Mouse (Mus musculus) lung, embryonic 15.5 days (tissue): ENCODE data around the gene Abcc5. TPM values are rescaled to one million over a fixed set of nuclear protein-coding genes. Genes with fewer than 3 reads are reported as not detected.
"Not testable (repeated sequence)": the region's sequence is repeated elsewhere in the genome, so short reads cannot be mapped to it uniquely, and the experiment has no call there.

Experiments used
- ATAC-seq: fragments of 200-750 bp; cut with Nextera tagmentation; 2 replicates; pipeline ENCODE4 v1.8.0; 2017; ENCODE audit warnings: moderate number of reproducible peaks, borderline replicate concordance; ENCODE audit not compliant: low FRiP score, low TSS enrichment; ENCODE audit errors: extremely low read depth
- H3K27ac ChIP-seq: fragments of 300-500 bp; sonication (generic); 2 replicates; pipeline ENCODE4 v1.5.1; 2015; ENCODE audit warnings: moderate library complexity, mild to moderate bottlenecking, inconsistent platforms
- H3K27me3 ChIP-seq: fragments of 300-500 bp; sonication (generic); 2 replicates; pipeline ENCODE4 v1.6.1; 2015; ENCODE audit warnings: inconsistent platforms
- H3K36me3 ChIP-seq: fragments of 300-500 bp; sonication (generic); 2 replicates; pipeline ENCODE4 v1.6.1; 2015; ENCODE audit warnings: inconsistent platforms
- H3K4me1 ChIP-seq: fragments of 300-500 bp; sonication (generic); 2 replicates; pipeline ENCODE4 v1.6.1; 2015; ENCODE audit warnings: inconsistent platforms
- H3K4me2 ChIP-seq: fragments of 300-500 bp; sonication (generic); 2 replicates; pipeline ENCODE4 v1.6.1; 2015; ENCODE audit warnings: inconsistent platforms, mild to moderate bottlenecking, moderate library complexity
- H3K4me3 ChIP-seq: fragments of 300-500 bp; sonication (generic); 2 replicates; pipeline ENCODE4 v1.5.1; 2015; ENCODE audit warnings: mild to moderate bottlenecking, inconsistent platforms
- H3K9ac ChIP-seq: fragments of 300-500 bp; sonication (generic); 2 replicates; pipeline ENCODE4 v1.6.1; 2015; ENCODE audit warnings: inconsistent platforms
- H3K9me3 ChIP-seq: fragments of 300-500 bp; sonication (generic); 2 replicates; pipeline ENCODE4 v1.6.1; 2016; ENCODE audit warnings: inconsistent platforms
- WGBS: fragments of 180-500 bp; shearing (Covaris S2); methylation state at CpG from one replicate; pipeline ENCODE4 v1.1.7; 2015; 5-methylcytosine and 5-hydroxymethylcytosine counted together
- polyA plus RNA-seq: library from polyadenylated mRNA; unstranded; fragments of >200 nt; fragmentation: Nextera tagmentation; extraction: Ambion mirVana; gene quantifications from 2 replicates; pipeline ENCODE4 v1.2.1, GENCODE M21; 2015

The Abcc5 gene
- polyA plus RNA-seq, 1 experiment from 2014 or later: 67.1 TPM

- 0 out of 2 replicates have a peak, but pooled peaks cover 12% of the 10 kb centered on the region for H3K4me1 ChIP-seq
- H3K27me3 ChIP-seq: no peaks in the 10 kb centered on the region
- no peak overlapping the region for H3K4me2 ChIP-seq
- H3K36me3 ChIP-seq: peaks cover 33% of the 10 kb centered on the region
- 85% methylated on average over 11 of the region's 11 CpGs for WGBS
- H3K27ac ChIP-seq: no peak overlapping the region
- H3K9me3 ChIP-seq: no peaks in the 10 kb centered on the region
- no peak for ATAC-seq
- no peak overlapping the region for H3K4me3 ChIP-seq
- H3K9ac ChIP-seq: no peak overlapping the region
Measured at GRCm38 (mm10) chr16:20395216-20395907, 30.8 kb downstream of the Abcc5 start.

- 53% methylated on average over 3 of the region's 3 CpGs for WGBS
- H3K4me1 ChIP-seq: 0 out of 2 replicates have a peak, but pooled peaks cover 12% of the 10 kb centered on the region
- H3K27ac ChIP-seq: no peak overlapping the region
- no peak overlapping the region for H3K4me3 ChIP-seq
- no peak overlapping the region for H3K4me2 ChIP-seq
- H3K36me3 ChIP-seq: peaks cover 21% of the 10 kb centered on the region
- no peaks in the 10 kb centered on the region for H3K9me3 ChIP-seq
- no peaks in the 10 kb centered on the region for H3K27me3 ChIP-seq
- no peak overlapping the region for H3K9ac ChIP-seq
- no peak for ATAC-seq
Measured at GRCm38 (mm10) chr16:20391753-20392152, 34.4 kb downstream of the Abcc5 start.

DNA sequence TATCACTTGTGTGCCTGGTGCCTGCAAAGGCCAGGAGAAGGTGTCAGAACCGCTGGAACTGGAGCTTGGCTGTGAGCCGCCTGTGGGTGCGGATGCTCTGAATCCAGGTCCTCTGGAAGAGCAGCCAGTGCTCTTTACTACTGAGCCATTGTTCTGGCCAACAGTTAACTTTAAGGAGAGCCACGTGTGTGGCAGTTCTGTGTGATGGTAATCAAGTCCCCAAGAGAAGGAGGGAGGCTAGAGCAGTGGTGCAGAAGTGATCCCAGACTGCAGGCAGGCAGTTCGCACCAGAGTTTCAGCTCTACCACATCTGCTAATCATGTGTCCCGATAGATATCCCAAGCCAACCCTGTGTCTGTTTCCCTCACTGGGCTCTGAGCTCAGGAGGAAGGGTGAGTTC, 36.0 kb downstream of the Abcc5 start:
- H3K4me3 ChIP-seq: no peak overlapping the region
- H3K4me1 ChIP-seq: 0 out of 2 replicates have a peak, but pooled peaks cover 12% of the 10 kb centered on the region
- 76% methylated on average over 6 of the region's 6 CpGs for WGBS
- no peaks in the 10 kb centered on the region for H3K9me3 ChIP-seq
- H3K9ac ChIP-seq: no peak overlapping the region
- H3K4me2 ChIP-seq: no peak overlapping the region
- peaks cover 14% of the 10 kb centered on the region for H3K36me3 ChIP-seq
- ATAC-seq: no peak
- H3K27me3 ChIP-seq: no peaks in the 10 kb centered on the region
- no peak overlapping the region for H3K27ac ChIP-seq

DNA sequence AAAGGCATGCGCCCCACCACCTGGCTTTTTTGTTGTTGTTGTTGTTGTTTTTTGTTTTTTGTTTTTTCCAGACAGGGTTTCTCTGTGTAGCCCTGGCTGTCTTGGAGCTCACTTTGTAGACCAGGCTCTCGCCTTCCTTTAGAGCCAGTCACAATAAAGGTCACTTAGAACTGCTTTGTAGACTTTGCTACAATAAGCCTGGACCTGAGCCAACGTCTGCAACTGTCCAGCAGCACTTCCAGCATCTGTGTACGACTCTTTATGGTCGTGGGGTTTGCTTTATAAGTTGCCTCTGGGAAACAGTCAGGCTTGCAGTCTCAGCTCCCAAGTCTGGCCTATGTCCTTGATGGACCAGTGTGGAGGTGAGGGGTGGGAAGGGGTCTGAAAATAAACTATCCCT, 45.2 kb downstream of the Abcc5 start:
- peaks cover 17% of the 10 kb centered on the region for H3K36me3 ChIP-seq
- H3K27me3 ChIP-seq: no peaks in the 10 kb centered on the region
- H3K9ac ChIP-seq: no peak overlapping the region
- no peak overlapping the region for H3K4me2 ChIP-seq
- no peak for ATAC-seq
- H3K4me1 ChIP-seq: no peaks in the 10 kb centered on the region
- no peak overlapping the region for H3K27ac ChIP-seq
- H3K9me3 ChIP-seq: no peaks in the 10 kb centered on the region
- WGBS: 47% methylated on average over 5 of the region's 5 CpGs
- no peak overlapping the region for H3K4me3 ChIP-seq

GRCm38 (mm10) chr16:20375341-20375740, 50.9 kb downstream of the Abcc5 start:
- H3K4me1 ChIP-seq: no peaks in the 10 kb centered on the region
- H3K9ac ChIP-seq: no peak overlapping the region
- no peak overlapping the region for H3K27ac ChIP-seq
- no peaks in the 10 kb centered on the region for H3K27me3 ChIP-seq
- peaks cover 37% of the 10 kb centered on the region for H3K36me3 ChIP-seq
- no peak overlapping the region for H3K4me3 ChIP-seq
- no peaks in the 10 kb centered on the region for H3K9me3 ChIP-seq
- H3K4me2 ChIP-seq: no peak overlapping the region
- 86% methylated on average over 5 of the region's 5 CpGs for WGBS
- no peak for ATAC-seq

GRCm38 (mm10) chr16:20371731-20372130, 54.5 kb downstream of the Abcc5 start:
- Histone ChIP-seq H3K27ac (no peak overlapping the region), H3K27me3 (no peaks in the 10 kb centered on the region), H3K4me2 (no peak overlapping the region), H3K36me3 (peaks cover 60% of the 10 kb centered on the region), H3K9me3 (no peaks in the 10 kb centered on the region), H3K4me3 (no peak overlapping the region), H3K4me1 (no peaks in the 10 kb centered on the region), H3K9ac (no peak overlapping the region)
- ATAC-seq: no peak
- WGBS: 59% methylated on average over 4 of the region's 4 CpGs

- H3K27ac ChIP-seq: no peak overlapping the region
- H3K36me3 ChIP-seq: peaks cover 67% of the 10 kb centered on the region
- H3K9ac ChIP-seq: no peak overlapping the region
- H3K4me1 ChIP-seq: no peaks in the 10 kb centered on the region
- WGBS: 87% methylated on average over 9 of the region's 9 CpGs
- no peak overlapping the region for H3K4me2 ChIP-seq
- no peaks in the 10 kb centered on the region for H3K9me3 ChIP-seq
- ATAC-seq: no peak
- no peak overlapping the region for H3K4me3 ChIP-seq
- no peaks in the 10 kb centered on the region for H3K27me3 ChIP-seq
Measured at GRCm38 (mm10) chr16:20368221-20368620, 58.0 kb downstream of the Abcc5 start.

DNA sequence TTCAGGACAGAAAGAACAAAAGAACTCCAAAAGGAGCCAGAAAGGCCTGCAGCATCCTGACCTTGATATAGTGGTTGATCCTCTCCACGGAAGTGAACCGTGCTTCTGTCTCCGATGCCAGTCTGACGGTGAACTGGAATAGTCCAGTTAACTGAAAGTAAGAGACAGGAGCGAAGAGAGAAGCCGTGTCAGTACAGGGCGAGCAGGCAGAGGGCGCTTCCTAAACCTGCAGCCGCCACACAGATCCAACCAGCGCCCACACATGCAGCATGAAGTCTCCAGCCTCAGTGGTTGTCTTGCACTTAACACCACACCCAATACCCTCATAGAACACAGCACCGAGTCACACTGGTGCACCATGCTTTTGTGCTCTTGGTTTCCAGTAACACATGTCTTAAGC, 64.1 kb downstream of the Abcc5 start:
- Histone ChIP-seq H3K4me1 (no peaks in the 10 kb centered on the region), H3K27ac (no peak overlapping the region), H3K4me3 (no peak overlapping the region), H3K9me3 (no peaks in the 10 kb centered on the region), H3K9ac (no peak overlapping the region), H3K36me3 (peaks cover 40% of the 10 kb centered on the region), H3K4me2 (no peak overlapping the region), H3K27me3 (no peaks in the 10 kb centered on the region)
- 82% methylated on average over 11 of the region's 11 CpGs for WGBS
- ATAC-seq: no peak

DNA sequence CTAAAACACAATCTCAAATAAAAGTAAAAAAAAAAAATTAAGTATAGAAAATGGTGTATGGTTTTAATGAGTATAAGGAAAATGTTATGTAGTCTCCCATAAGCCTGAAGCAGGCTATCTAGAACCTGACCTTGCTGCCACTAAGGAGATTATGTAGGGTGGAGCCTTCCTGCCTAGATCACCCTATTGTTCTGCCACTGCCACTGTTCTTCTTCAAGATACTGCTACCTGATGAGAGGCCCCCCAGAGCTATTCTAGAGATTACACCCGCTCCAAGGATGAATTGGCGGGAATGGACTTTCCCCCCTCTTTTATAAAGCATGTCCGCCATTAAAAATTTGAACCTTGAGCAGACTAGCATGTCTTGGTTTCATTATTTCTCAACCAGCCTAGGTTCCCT, 64.7 kb downstream of the Abcc5 start:
- not testable (repeated sequence) for H3K27ac ChIP-seq, H3K9ac ChIP-seq, H3K9me3 ChIP-seq, H3K4me1 ChIP-seq, H3K27me3 ChIP-seq, ATAC-seq, H3K4me3 ChIP-seq, H3K4me2 ChIP-seq
- peaks cover 35% of the 10 kb centered on the region for H3K36me3 ChIP-seq
- 95% methylated on average over 3 of the region's 3 CpGs for WGBS

GRCm38 (mm10) chr16:20359643-20360295, 66.4 kb downstream of the Abcc5 start:
- H3K4me3 ChIP-seq: no peak overlapping the region
- H3K9me3 ChIP-seq: no peaks in the 10 kb centered on the region
- H3K27ac ChIP-seq: no peak overlapping the region
- no peaks in the 10 kb centered on the region for H3K4me1 ChIP-seq
- no peak overlapping the region for H3K9ac ChIP-seq
- no peaks in the 10 kb centered on the region for H3K27me3 ChIP-seq
- ATAC-seq: no peak
- WGBS: 86% methylated on average over 9 of the region's 9 CpGs
- H3K36me3 ChIP-seq: peaks cover 34% of the 10 kb centered on the region
- no peak overlapping the region for H3K4me2 ChIP-seq

- no peak overlapping the region for H3K27ac ChIP-seq
- no peaks in the 10 kb centered on the region for H3K4me1 ChIP-seq
- H3K4me3 ChIP-seq: no peak overlapping the region
- H3K9ac ChIP-seq: no peak overlapping the region
- no peaks in the 10 kb centered on the region for H3K27me3 ChIP-seq
- no peak overlapping the region for H3K4me2 ChIP-seq
- no peaks in the 10 kb centered on the region for H3K9me3 ChIP-seq
- peaks cover 18% of the 10 kb centered on the region for H3K36me3 ChIP-seq
- 94% methylated on average over 5 of the region's 5 CpGs for WGBS
- ATAC-seq: no peak
Measured at GRCm38 (mm10) chr16:20357837-20358236, 68.4 kb downstream of the Abcc5 start.

DNA sequence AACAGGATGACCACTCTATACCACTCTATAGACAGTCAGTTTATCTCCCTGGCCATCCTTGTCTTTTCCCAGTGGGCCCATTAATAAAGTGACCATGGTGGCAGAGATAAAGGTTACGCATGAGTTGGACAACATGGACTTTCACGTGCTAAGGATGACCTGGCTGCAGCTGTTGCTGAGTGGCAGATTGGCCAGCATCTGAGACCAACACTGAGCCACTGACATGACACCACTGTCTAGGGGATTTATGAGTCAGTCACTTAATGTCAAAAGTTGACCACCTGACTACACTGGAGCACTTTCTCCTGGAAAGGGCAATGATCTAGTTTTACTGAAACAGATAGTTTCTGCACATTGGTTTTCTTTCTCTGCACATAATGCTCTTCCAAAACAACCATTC, 71.4 kb downstream of the Abcc5 start:
- H3K27ac ChIP-seq: no peak overlapping the region
- no peak overlapping the region for H3K4me3 ChIP-seq
- ATAC-seq: no peak
- H3K27me3 ChIP-seq: no peaks in the 10 kb centered on the region
- no peaks in the 10 kb centered on the region for H3K4me1 ChIP-seq
- H3K36me3 ChIP-seq: peaks cover 20% of the 10 kb centered on the region
- H3K9me3 ChIP-seq: no peaks in the 10 kb centered on the region
- no peak overlapping the region for H3K4me2 ChIP-seq
- 89% methylated on average over 2 of the region's 2 CpGs for WGBS
- H3K9ac ChIP-seq: no peak overlapping the region
